Mouse (Mus musculus): ENCODE measurements around the gene Ehd1. TPM values are rescaled to one million over a fixed set of nuclear protein-coding genes. Genes with fewer than 3 reads are reported as not detected.

Ehd1 gene
- total RNA-seq, 1 experiment = 162 TPM

DNA sequence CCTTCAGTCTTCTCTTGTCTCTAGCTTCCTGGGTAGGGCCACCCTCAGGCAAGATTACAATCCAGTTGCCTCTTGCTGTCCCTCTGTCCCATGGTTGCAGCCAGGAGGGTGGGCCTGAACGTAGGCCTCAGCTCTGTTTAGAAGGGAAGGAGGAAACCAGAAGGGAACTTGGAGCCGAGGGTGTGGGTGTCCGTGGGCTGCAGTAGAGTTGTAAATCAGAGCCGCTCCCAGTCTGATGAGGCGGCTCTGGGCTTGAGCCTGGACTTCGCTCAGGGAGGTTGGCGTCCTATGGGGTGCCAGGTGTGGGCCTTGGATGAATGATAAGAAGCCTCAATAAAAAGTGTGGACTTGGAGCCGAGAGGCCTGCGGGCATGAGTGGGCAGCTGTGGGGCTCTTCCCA is 12.3 kb upstream of the Ehd1 start:
- no peaks in the 10 kb centered on the region for H3K9me3 ChIP-seq (ENCODE audit: control insufficient read depth, insufficient read depth, low read depth, low read length)
- H3K4me3 ChIP-seq (ENCODE audit: insufficient read depth in 1 of 2, low read depth in 1 of 2, low read length in 2 of 2, poor library complexity in 1 of 2, severe bottlenecking in 1 of 2) = no peak overlapping the region
- DNase-seq (ENCODE audit: low read depth, low spot score) = no peak
- H3K4me1 ChIP-seq (ENCODE audit: control insufficient read depth in 2 of 2, insufficient read depth in 2 of 2, low read length in 2 of 2, poor library complexity in 1 of 2) = peaks cover 0 to 16% of the 10 kb centered on the region in 2 experiments; a peak in 2 of 4 replicates
- no peak overlapping the region for H3K9ac ChIP-seq (ENCODE audit: insufficient read depth, low read depth, low read length, poor library complexity, severe bottlenecking)
- peaks cover 20% of the 10 kb centered on the region for H3K36me3 ChIP-seq (ENCODE audit: control insufficient read depth, insufficient read depth, low read length, poor library complexity, severe bottlenecking)
- in situ Hi-C loops (cut with MboI; ENCODE audit: low sequenced_read_pairs in 2 of 2, unreplicated experiment in 2 of 2) = no loop called here
- no peak overlapping the region for H3K27ac ChIP-seq (ENCODE audit: insufficient read depth, low read depth, low read length, poor library complexity, severe bottlenecking)
- TF ChIP-seq MAFK (IDR thresholded peaks at IDR 0.05; ENCODE audit: insufficient read depth, low read depth, low read length) (no peak), ZC3H11A (IDR thresholded peaks at IDR 0.05; ENCODE audit: borderline replicate concordance, low read depth, low read length) (no peak), CHD2 (IDR thresholded peaks at IDR 0.05; ENCODE audit: low read depth, low read length) (no peak), ZNF384 (IDR thresholded peaks at IDR 0.05; ENCODE audit: low read depth, low read length) (no peak), HCFC1 (IDR thresholded peaks at IDR 0.05; ENCODE audit: borderline replicate concordance, insufficient read depth, low read length) (no peak)

DNA sequence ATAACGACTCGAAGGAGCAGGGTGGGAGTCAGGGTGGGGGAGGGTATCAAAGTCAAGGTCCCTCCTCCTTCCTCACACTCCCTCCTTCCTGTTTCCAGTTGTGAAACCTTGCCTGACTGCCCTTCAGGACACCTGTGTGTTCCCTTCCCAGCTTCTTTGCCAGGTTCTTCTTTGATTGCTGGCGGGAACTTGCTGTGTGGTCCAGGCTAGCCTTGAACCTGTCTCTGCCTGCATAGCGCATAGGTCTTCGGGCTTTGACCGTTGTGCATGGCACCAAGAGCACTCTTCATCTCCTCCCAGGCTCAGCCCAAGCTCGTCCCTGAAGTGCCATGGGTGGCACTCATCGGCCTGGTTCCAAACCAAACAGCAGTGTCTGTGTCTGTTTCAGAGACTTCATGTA is 11.6 kb upstream of the Ehd1 start:
- Histone ChIP-seq H3K36me3 (ENCODE audit: control insufficient read depth, insufficient read depth, low read length, poor library complexity, severe bottlenecking) (peaks cover 16% of the 10 kb centered on the region), H3K4me1 (ENCODE audit: control insufficient read depth in 2 of 2, insufficient read depth in 2 of 2, low read length in 2 of 2, poor library complexity in 1 of 2) (peaks cover 4 to 21% of the 10 kb centered on the region in 2 experiments; a peak in 3 of 4 replicates), H3K9ac (ENCODE audit: insufficient read depth, low read depth, low read length, poor library complexity, severe bottlenecking) (no peak overlapping the region), H3K9me3 (ENCODE audit: control insufficient read depth, insufficient read depth, low read depth, low read length) (no peaks in the 10 kb centered on the region), H3K4me3 (ENCODE audit: insufficient read depth in 1 of 2, low read depth in 1 of 2, low read length in 2 of 2, poor library complexity in 1 of 2, severe bottlenecking in 1 of 2) (no peak overlapping the region), H3K27ac (ENCODE audit: insufficient read depth, low read depth, low read length, poor library complexity, severe bottlenecking) (no peak overlapping the region)
- no peak for DNase-seq (ENCODE audit: low read depth, low spot score)
- in situ Hi-C loops (cut with MboI; ENCODE audit: low sequenced_read_pairs in 2 of 2, unreplicated experiment in 2 of 2) = no loop called here
- no peak for TF ChIP-seq MAFK (IDR thresholded peaks at IDR 0.05; ENCODE audit: insufficient read depth, low read depth, low read length)
- no peak for TF ChIP-seq ZNF384 (IDR thresholded peaks at IDR 0.05; ENCODE audit: low read depth, low read length)
- TF ChIP-seq HCFC1 (IDR thresholded peaks at IDR 0.05; ENCODE audit: borderline replicate concordance, insufficient read depth, low read length) = no peak
- no peak for TF ChIP-seq ZC3H11A (IDR thresholded peaks at IDR 0.05; ENCODE audit: borderline replicate concordance, low read depth, low read length)
- no peak for TF ChIP-seq CHD2 (IDR thresholded peaks at IDR 0.05; ENCODE audit: low read depth, low read length)

GRCm38 (mm10) chr19:6265727-6266182 is 10.8 kb upstream of the Ehd1 start:
- no peak for DNase-seq (ENCODE audit: low read depth, low spot score)

DNA sequence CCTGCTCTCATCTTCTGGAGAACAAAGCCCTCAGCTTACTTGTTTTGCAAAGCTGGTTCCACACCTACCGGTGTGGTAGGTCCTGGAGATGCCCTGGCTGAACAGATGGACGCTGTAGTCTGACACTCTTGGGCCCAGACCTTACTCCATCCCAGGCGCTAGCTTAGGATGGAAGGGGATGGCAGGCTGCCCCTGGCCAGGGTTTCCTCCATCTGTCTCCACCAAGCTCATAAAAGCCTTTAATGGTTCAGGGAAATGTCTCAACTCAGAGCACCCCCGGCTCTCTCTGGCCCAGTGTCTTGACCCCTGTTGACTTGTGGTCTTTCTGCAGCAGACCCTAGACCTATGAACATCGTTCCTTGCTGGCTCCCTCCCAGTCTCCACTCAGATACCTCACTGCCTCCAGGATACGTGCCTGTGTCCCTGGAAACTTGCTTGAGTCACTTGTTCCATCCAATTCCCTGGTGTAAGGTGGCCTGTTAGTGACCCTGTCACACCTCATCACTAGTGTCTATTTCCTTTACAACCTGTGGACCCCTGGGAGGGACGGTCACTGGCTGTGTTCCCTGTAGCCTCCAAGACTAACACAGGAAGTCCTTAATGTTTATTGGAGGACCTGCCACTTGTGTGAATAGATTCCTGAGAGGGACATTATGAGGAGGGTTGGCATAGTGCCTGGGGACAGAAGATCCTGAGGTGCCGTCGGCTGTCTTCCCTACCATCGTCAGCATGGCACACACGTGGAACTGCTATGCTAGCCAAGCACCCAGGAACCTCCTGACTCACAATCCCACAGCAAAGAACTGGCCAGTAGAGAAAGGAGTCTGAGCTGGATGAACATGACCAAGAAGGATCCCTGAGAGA is 9.0 kb upstream of the Ehd1 start:
- Histone ChIP-seq H3K4me1 (ENCODE audit: control insufficient read depth in 2 of 2, insufficient read depth in 2 of 2, low read length in 2 of 2, poor library complexity in 1 of 2) (peaks cover 16 to 37% of the 10 kb centered on the region in 2 experiments), H3K9me3 (ENCODE audit: control insufficient read depth, insufficient read depth, low read depth, low read length) (no peaks in the 10 kb centered on the region), H3K9ac (ENCODE audit: insufficient read depth, low read depth, low read length, poor library complexity, severe bottlenecking) (no peak overlapping the region), H3K36me3 (ENCODE audit: control insufficient read depth, insufficient read depth, low read length, poor library complexity, severe bottlenecking) (peaks cover under 1% of the 10 kb centered on the region; the same call in 1 of the 2 replicates), H3K4me3 (ENCODE audit: insufficient read depth in 1 of 2, low read depth in 1 of 2, low read length in 2 of 2, poor library complexity in 1 of 2, severe bottlenecking in 1 of 2) (no peak overlapping the region), H3K27ac (ENCODE audit: insufficient read depth, low read depth, low read length, poor library complexity, severe bottlenecking) (no peak overlapping the region)
- in situ Hi-C loops (cut with MboI; ENCODE audit: low sequenced_read_pairs in 2 of 2, unreplicated experiment in 2 of 2) = no loop called here
- no peak for DNase-seq (ENCODE audit: low read depth, low spot score)
- TF ChIP-seq ZC3H11A (IDR thresholded peaks at IDR 0.05; ENCODE audit: borderline replicate concordance, low read depth, low read length) = no peak
- TF ChIP-seq ZNF384 (IDR thresholded peaks at IDR 0.05; ENCODE audit: low read depth, low read length) = no peak
- no peak for TF ChIP-seq HCFC1 (IDR thresholded peaks at IDR 0.05; ENCODE audit: borderline replicate concordance, insufficient read depth, low read length)
- no peak for TF ChIP-seq MAFK (IDR thresholded peaks at IDR 0.05; ENCODE audit: insufficient read depth, low read depth, low read length)
- no peak for TF ChIP-seq CHD2 (IDR thresholded peaks at IDR 0.05; ENCODE audit: low read depth, low read length)

More at GRCm38 (mm10) chr19:6265727-6266182, 10.8 kb upstream of the Ehd1 start:
- peaks cover 5 to 26% of the 10 kb centered on the region in 2 experiments; a peak in 3 of 4 replicates for H3K4me1 ChIP-seq (ENCODE audit: control insufficient read depth in 2 of 2, insufficient read depth in 2 of 2, low read length in 2 of 2, poor library complexity in 1 of 2)
- H3K36me3 ChIP-seq (ENCODE audit: control insufficient read depth, insufficient read depth, low read length, poor library complexity, severe bottlenecking) = peaks cover 12% of the 10 kb centered on the region
- TF ChIP-seq ZNF384 (IDR thresholded peaks at IDR 0.05; ENCODE audit: low read depth, low read length) (peak; percentile 85), HCFC1 (IDR thresholded peaks at IDR 0.05; ENCODE audit: borderline replicate concordance, insufficient read depth, low read length) (no peak)
- in situ Hi-C loops (cut with MboI; ENCODE audit: low sequenced_read_pairs in 2 of 2, unreplicated experiment in 2 of 2) = no loop called here
- H3K4me3 ChIP-seq (ENCODE audit: insufficient read depth in 1 of 2, low read depth in 1 of 2, low read length in 2 of 2, poor library complexity in 1 of 2, severe bottlenecking in 1 of 2) = no peak overlapping the region
- no peak overlapping the region for H3K27ac ChIP-seq (ENCODE audit: insufficient read depth, low read depth, low read length, poor library complexity, severe bottlenecking)
- no peaks in the 10 kb centered on the region for H3K9me3 ChIP-seq (ENCODE audit: control insufficient read depth, insufficient read depth, low read depth, low read length)
- no peak overlapping the region for H3K9ac ChIP-seq (ENCODE audit: insufficient read depth, low read depth, low read length, poor library complexity, severe bottlenecking)
